Mouse (Mus musculus): ENCODE results near the gene Ncstn. TPM values are rescaled to one million over a fixed set of nuclear protein-coding genes. Genes with fewer than 3 reads are reported as not detected.

Ncstn gene
- 10 to 100 TPM; 39.5 to 43.8 TPM for total RNA-seq (2021)
- long read RNA-seq, experiment 1, transcript Ncstn-201 (17 exons, 2,901 nt) = major isoform, 41 of 46 reads
- long read RNA-seq, experiment 1, partial matches to known transcripts = 5 of 46 reads
- long read RNA-seq, experiment 1, other reads (novel, unspliced or antisense) = 0 of 46 reads
- long read RNA-seq, experiment 2, transcript Ncstn-201 (17 exons, 2,901 nt) = major isoform, 12 of 18 reads
- long read RNA-seq, experiment 2, partial matches to known transcripts = 4 of 18 reads
- long read RNA-seq, experiment 2, other reads (novel, unspliced or antisense) = 2 of 18 reads

- DNase-seq = peak; percentile 95 to 96
Observed at GRCm38 (mm10) chr1:172082101-172082898, at the start of gene Ncstn, which contains the start of gene Copa. Gene Ncstn (minus strand): TSS chr1:172082795. Gene Copa (plus strand): TSS chr1:172082529.

- DNase-seq = no peak
Observed at GRCm38 (mm10) chr1:172132319-172132718, 49.7 kb upstream of the Ncstn start.

- no peak for DNase-seq
Observed at GRCm38 (mm10) chr1:172129780-172130179, 47.2 kb upstream of the Ncstn start.

GRCm38 (mm10) chr1:172129108-172129507 is 46.5 kb upstream of the Ncstn start:
- DNase-seq = no peak

GRCm38 (mm10) chr1:172128563-172128962 is 46.0 kb upstream of the Ncstn start:
- no peak for DNase-seq

GRCm38 (mm10) chr1:172127487-172127886 is 44.9 kb upstream of the Ncstn start:
- peak; percentile 34 to 36 for DNase-seq

- peak; percentile 86 to 87 for DNase-seq
Observed at GRCm38 (mm10) chr1:172126376-172127347, 44.1 kb upstream of the Ncstn start, which contains the start of gene Pex19. Gene Pex19 (plus strand): TSS chr1:172126755.

- no peak for DNase-seq
Observed at GRCm38 (mm10) chr1:172124572-172124971, 42.0 kb upstream of the Ncstn start.

- no peak for DNase-seq
Observed at GRCm38 (mm10) chr1:172122671-172123070, 40.1 kb upstream of the Ncstn start.

- peak; percentile 43 to 66 for DNase-seq
Observed at GRCm38 (mm10) chr1:172119720-172120119, 37.1 kb upstream of the Ncstn start.

GRCm38 (mm10) chr1:172119100-172119499 is 36.5 kb upstream of the Ncstn start:
- no peak for DNase-seq

- DNase-seq = no peak
Observed at GRCm38 (mm10) chr1:172116948-172117347, 34.4 kb upstream of the Ncstn start.

GRCm38 (mm10) chr1:172107777-172108477 is 25.3 kb upstream of the Ncstn start:
- peak in 1 of 2 experiments; percentile 33 for DNase-seq

GRCm38 (mm10) chr1:172105101-172105500 is 22.5 kb upstream of the Ncstn start:
- DNase-seq = no peak

- DNase-seq = no peak
Observed at GRCm38 (mm10) chr1:172103619-172104018, 21.0 kb upstream of the Ncstn start.

- DNase-seq = no peak
Observed at GRCm38 (mm10) chr1:172099325-172100033, 16.9 kb upstream of the Ncstn start.

GRCm38 (mm10) chr1:172095202-172095601 is 12.6 kb upstream of the Ncstn start:
- peak in 1 of 2 experiments; percentile 2 for DNase-seq

GRCm38 (mm10) chr1:172094295-172094694 is 11.7 kb upstream of the Ncstn start:
- DNase-seq = peak in 1 of 2 experiments; percentile 6

- DNase-seq = peak; percentile 39 to 40
Observed at GRCm38 (mm10) chr1:172093522-172093921, 10.9 kb upstream of the Ncstn start.

GRCm38 (mm10) chr1:172082899-172083445 is 377 bp upstream of the Ncstn start:
- no peak for DNase-seq
